In genomic region chr3:121390724-121391123, GRCm38 (mm10) we compare ENCODE assay signal across 7 mouse cellular contexts. TPM values are rescaled to one million over a fixed set of nuclear protein-coding genes. Genes with fewer than 3 reads are reported as not detected.
A peak's percentile ranks its signal among the peaks of the same experiment; 100 is the strongest.
DNase-seq lines count a peak whose midpoint lies in the region; ATAC-seq lines count a peak whose summit lies in the region.

No protein-coding gene starts in this region.

- H3K4me1 ChIP-seq in hindbrain, embryonic 13.5 days (replicated peaks), result peaks cover 15% of the 10 kb centered on the region

- peak; percentile 61 for ATAC-seq in hindbrain, embryonic 13.5 days (ENCODE audit: low FRiP score)

- 37% methylated on average over 7 of the region's 7 CpGs for WGBS in hindbrain, embryonic 13.5 days

- H3K9me3 ChIP-seq in hindbrain, embryonic 13.5 days, result no peaks in the 10 kb centered on the region

- no peaks in the 10 kb centered on the region for H3K36me3 ChIP-seq in hindbrain, embryonic 13.5 days

- peak; percentile 35 for DNase-seq in ovary, postnatal 36 days (ENCODE audit: low spot score)
- DNase-seq in ovary, postnatal 14 days (ENCODE audit: low spot score), result no peak
- DNase-seq in lung, postnatal 4 days, result peak; percentile 36 to 66
- DNase-seq in right cerebral cortex, adult 2 months (ENCODE audit: low spot score in 2 of 2), result no peak
- DNase-seq in urinary bladder, postnatal 14 days (ENCODE audit: low spot score), result no peak
- no peak for DNase-seq in layer of hippocampus, adult 9-11 months

- H3K4me2 ChIP-seq in hindbrain, embryonic 13.5 days, result peak overlapping the region; percentile 48; the same call in 1 of the 2 replicates

- peak overlapping the region; percentile 55 for H3K27ac ChIP-seq in hindbrain, embryonic 13.5 days

- H3K9ac ChIP-seq in hindbrain, embryonic 13.5 days, result no peak overlapping the region

- no peak overlapping the region for H3K4me3 ChIP-seq in hindbrain, embryonic 13.5 days

- H3K27me3 ChIP-seq in hindbrain, embryonic 13.5 days, result no peaks in the 10 kb centered on the region

RNA-seq across cellular contexts. Expression of gene Cnn3, which starts 35.6 kb away (rescaled TPM):
- 633 and 654 TPM in 2 replicates for polyA plus RNA-seq in hindbrain, embryonic 13.5 days (2015; fragmentation: Nextera tagmentation; extraction: Ambion mirVana)

Comparison
In these comparisons a context has a peak if more than half of its experiments do, and no peak if none do; other contexts are left out.
1. DNase-seq: peak in ovary, postnatal 36 days (single experiment) and lung, postnatal 4 days (2 of 2); none in ovary, postnatal 14 days (single experiment), right cerebral cortex, adult 2 months (0 of 2), urinary bladder, postnatal 14 days (single experiment) and layer of hippocampus, adult 9-11 months (single experiment).